Mouse (Mus musculus) olfactory bulb, adult 2 months (tissue): ENCODE data around the gene Coq3. TPM values are rescaled to one million over a fixed set of nuclear protein-coding genes. Genes with fewer than 3 reads are reported as not detected.

ENCODE experiments used
- H3K27ac ChIP-seq: fragments of 200-500 bp; 2 replicates; pipeline ENCODE4 v1.5.1; 2012; ENCODE audit warnings: low read depth, low read length; ENCODE audit not compliant: insufficient read depth
- H3K4me1 ChIP-seq: fragments of 200-500 bp; 2 replicates; pipeline ENCODE4 v1.6.1; 2012; ENCODE audit warnings: low read length; ENCODE audit not compliant: control insufficient read depth, insufficient read depth
- H3K4me3 ChIP-seq: fragments of 200-500 bp; 2 replicates; pipeline ENCODE4 v1.5.1; 2012; ENCODE audit warnings: mild to moderate bottlenecking, low read depth, low read length, moderate library complexity; ENCODE audit not compliant: insufficient read depth
- CTCF ChIP-seq: fragments of 200-500 bp; IDR thresholded peaks from 2 replicates; pipeline ENCODE4 v1.5.1; 2012; ENCODE audit warnings: low read depth, mild to moderate bottlenecking, low read length, moderate library complexity; ENCODE audit not compliant: insufficient read depth
- POLR2A ChIP-seq: fragments of 200-500 bp; IDR thresholded peaks from 2 replicates; pipeline ENCODE4 v1.6.1; 2012; ENCODE audit warnings: mild to moderate bottlenecking, low read depth, low read length, moderate library complexity; ENCODE audit not compliant: insufficient read depth
- WGBS: fragments of 180-500 bp; shearing (Covaris S2); methylation state at CpG from one replicate; pipeline ENCODE4 v1.1.7; 2018; 5-methylcytosine and 5-hydroxymethylcytosine counted together
- polyA plus RNA-seq: library from polyadenylated mRNA; stranded (reverse); fragments of >200 nt; gene quantifications from 2 replicates; pipeline ENCODE4 v1.2.4, GENCODE M21; 2012; ENCODE audit warnings: low replicate concordance; ENCODE audit not compliant: missing spikeins, insufficient read depth, insufficient read length

The Coq3 gene
- polyA plus RNA-seq, 1 experiment, result not detected

DNA sequence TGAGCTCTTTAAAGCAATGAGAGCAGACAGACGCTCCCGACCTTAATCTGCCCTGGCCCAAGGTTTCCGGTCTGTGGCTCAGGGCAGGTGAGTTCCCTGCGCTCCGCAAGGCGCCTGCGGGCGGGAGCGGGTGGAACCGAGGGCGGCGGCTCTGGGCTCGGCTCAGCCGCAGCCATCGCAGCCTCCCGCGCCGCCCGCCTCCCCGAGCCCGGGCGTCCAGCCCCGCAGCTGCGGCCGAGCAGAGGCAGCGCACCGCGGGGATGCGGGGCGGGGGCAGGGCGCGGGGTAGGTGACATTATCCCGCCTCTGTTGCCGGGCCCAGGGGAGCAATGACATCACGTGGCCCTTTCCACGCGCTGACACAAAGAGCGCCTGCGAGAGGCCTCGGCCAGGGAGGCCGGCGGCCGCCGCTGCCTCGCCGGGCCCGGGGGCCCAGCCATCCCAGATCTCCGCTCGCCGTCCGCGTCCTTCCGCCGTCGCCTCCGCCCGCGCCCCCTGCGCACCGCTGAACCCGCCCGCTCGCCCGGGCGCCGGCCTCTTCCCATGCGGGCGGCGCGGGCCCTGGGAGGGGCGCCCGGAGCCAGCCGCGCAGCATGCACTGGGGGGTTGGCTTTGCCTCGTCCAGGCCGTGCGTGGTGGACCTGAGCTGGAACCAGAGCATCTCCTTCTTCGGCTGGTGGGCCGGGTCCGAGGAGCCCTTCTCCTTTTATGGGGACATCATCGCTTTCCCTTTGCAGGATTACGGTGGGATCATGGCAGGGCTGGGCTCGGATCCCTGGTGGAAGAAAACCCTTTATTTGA is 51.7 kb downstream of the Coq3 start, which contains the start of gene Faxc:
TSS of gene Faxc (plus strand) at position 359 of the 801 bp plus-strand sequence.
- WGBS, result under 1% methylated on average over 83 of the region's 83 CpGs
- H3K4me1 ChIP-seq, result peaks cover 5% of the 10 kb centered on the region; the same call in 1 of the 2 replicates
- H3K27ac ChIP-seq, result peak within 1 kb of the TSS; percentile 76
- no peak for TF ChIP-seq CTCF
- TF ChIP-seq POLR2A, result peak; percentile 72; the same call in 1 of the 2 replicates
- peak within 1 kb of the TSS; percentile 77 for H3K4me3 ChIP-seq

DNA sequence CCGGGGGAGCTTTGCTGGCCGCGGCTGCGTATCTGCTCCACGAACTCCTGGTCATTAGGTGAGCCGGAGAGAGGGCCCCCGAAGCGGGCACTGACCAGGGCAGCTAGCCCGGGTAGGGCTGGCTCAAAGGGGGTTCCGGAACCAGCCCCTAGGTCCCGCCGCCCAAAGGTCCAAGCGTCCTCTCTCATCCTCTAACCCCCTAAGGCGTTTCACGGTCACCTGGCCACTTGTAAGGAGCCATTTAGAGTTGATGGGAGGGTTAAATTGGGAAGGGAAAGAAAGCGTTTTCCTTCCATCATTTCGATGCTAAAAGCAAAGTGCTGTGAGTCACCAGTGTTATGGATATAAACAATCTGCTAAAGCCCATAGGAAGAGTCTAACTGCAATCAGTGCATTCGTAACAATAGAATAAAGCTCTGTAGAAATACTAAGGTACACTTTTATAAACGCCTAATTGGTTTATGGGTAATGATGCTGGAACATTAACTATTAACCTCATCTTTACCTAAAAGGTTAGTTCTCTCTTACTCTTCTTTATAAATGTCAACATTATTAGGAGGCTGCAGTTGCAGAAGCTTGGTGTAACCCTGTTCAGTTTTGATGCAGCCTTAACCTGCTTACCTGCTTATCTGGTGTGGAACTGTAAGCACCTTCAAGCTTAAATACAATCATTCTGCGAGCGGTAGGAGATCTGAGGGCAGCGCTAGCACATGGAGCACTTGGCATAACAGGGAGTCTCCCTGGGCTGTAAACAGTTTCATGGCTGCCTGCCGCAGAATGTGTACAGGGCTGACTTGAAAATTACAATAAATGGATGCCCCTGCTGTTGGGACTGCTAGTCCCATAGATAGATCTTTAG is 52.5 kb downstream of the Coq3 start:
- H3K4me3 ChIP-seq, result peak overlapping the region; percentile 77
- peak overlapping the region; percentile 76 for H3K27ac ChIP-seq
- WGBS, result 4% methylated on average over 23 of the region's 23 CpGs
- TF ChIP-seq CTCF (no peak), POLR2A (no peak)
- H3K4me1 ChIP-seq, result peaks cover 5% of the 10 kb centered on the region; the same call in 1 of the 2 replicates

DNA sequence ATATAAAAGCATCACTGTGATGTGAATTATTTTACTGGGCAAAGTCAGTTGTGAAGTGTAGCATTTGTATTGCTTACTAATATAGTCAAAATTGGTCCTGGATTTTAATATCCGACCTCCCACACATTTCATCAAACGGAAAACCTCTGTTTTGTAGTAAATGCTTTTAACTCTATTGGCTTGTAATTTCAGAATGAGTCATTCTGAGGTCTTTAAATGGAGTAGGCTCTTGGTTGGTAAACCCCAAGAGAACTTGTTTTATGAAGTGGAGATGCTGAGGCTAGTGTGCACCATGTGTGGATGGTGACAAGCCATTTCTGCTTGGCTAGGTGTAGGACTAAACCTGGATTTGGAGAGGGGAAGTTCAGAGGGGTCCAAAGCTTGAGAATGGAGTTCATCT is 55.9 kb downstream of the Coq3 start:
- Histone ChIP-seq H3K27ac (no peak overlapping the region), H3K4me3 (no peak overlapping the region), H3K4me1 (peaks cover 5% of the 10 kb centered on the region; the same call in 1 of the 2 replicates)
- no peak for TF ChIP-seq POLR2A
- no peak for TF ChIP-seq CTCF
- 39% methylated on average over 2 of the region's 2 CpGs for WGBS

DNA sequence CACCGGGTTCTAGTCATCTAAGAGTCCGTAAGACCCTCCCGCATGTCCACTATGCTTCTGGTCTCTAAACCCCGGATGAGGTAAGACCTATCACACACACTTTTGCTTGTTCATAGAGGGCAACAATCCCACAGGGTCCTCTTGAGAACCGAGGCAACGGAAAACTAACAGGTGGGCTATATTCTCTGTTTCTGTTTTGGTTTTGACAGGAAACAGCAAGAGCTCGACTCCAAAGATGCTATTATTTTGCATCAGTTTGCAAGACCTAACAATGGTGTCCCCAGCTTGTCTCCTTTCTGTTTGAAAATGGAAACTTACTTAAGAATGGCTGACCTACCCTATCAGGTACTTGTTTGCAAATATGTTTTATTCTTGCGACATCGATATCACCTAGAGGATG is 57.0 kb downstream of the Coq3 start:
- WGBS, result 91% methylated on average over 9 of the region's 9 CpGs
- peaks cover 5% of the 10 kb centered on the region; the same call in 1 of the 2 replicates for H3K4me1 ChIP-seq
- no peak overlapping the region for H3K4me3 ChIP-seq
- H3K27ac ChIP-seq, result no peak overlapping the region
- no peak for TF ChIP-seq POLR2A
- TF ChIP-seq CTCF, result no peak

DNA sequence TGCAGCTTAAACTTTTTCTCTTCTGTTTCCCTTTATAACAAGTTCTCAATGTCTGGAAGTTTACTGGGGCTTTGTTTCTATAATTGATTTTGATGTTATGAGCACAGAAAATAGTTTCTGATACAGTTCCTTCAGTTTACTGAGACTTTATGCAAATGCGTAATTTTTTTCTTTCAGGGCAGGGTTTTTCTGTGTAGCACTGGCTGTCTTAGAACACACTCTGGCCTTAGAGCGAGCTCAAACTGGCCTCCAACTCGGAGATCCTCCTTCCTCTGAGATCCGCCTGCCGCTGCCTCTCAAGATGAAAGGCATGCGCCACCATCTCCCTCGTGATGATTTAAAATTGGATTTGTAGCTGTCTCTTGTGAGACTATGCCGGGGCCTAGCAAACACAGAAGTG is 58.4 kb downstream of the Coq3 start:
- H3K4me1 ChIP-seq, result peaks cover 5% of the 10 kb centered on the region; the same call in 1 of the 2 replicates
- TF ChIP-seq CTCF (no peak), POLR2A (no peak)
- WGBS, result 89% methylated on average over 8 of the region's 8 CpGs
- no peak overlapping the region for H3K27ac ChIP-seq
- H3K4me3 ChIP-seq, result no peak overlapping the region

DNA sequence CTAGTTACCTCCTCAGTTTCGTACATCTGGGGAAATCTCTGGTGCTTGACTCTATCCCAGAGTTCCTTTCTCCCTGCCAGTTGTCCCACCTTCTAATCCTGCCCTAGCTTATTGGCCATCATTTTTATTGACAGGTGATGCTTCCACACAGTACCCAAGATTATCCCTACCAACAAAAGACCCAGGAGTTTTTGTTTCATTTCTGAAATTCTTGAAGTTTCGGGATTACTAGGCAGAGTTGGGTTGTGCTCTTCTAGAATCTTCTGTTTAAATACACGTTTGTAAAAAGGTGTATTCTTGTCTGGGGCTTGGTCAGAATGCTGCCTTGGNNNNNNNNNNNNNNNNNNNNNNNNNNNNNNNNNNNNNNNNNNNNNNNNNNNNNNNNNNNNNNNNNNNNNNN is 65.2 kb downstream of the Coq3 start:
- TF ChIP-seq POLR2A, result no peak
- TF ChIP-seq CTCF, result no peak
- Histone ChIP-seq H3K4me1 (no peaks in the 10 kb centered on the region), H3K27ac (no peak overlapping the region), H3K4me3 (no peak overlapping the region)
- WGBS, result 88% methylated on average over 3 of the region's 3 CpGs

DNA sequence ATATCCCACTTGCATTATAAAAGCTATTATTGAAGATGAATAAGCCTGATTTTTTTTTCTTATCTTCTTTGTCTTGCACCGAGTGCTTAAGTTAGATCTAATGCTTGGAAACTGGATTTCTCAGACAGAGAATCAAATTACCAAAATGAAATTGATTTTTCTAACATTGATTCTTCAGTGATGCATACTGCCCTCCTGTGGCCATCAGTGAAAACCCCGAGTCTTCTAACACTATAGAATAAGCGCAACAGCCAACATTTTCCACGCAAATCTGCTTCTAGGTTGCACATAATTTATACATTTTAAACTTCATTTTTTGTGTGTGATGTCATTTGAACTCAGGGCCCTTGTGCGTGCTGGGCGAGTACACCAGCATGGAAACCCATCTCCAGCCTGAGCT is 72.0 kb downstream of the Coq3 start:
- Histone ChIP-seq H3K4me1 (peaks cover 2% of the 10 kb centered on the region; the same call in 1 of the 2 replicates), H3K27ac (no peak overlapping the region), H3K4me3 (no peak overlapping the region)
- 31% methylated on average over 6 of the region's 6 CpGs for WGBS
- TF ChIP-seq CTCF (no peak), POLR2A (no peak)

DNA sequence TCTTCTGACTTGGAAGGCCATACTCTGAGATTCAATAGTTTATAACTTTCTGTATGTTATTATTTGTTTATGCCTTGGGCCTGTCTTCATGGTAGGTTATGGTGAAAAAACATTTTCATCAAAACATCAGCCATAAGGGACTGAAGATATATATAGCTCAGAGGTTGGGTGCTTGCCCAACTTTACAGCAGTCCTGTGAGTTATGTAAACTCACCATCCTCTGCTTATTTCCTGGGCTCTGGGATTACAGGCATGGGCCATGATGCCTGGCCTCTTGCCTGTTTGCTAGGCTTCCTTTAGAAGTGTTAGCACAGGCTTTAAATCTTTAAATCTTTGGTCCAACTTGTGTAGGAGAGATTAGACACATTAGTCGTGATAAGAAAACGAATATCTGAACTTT is 72.8 kb downstream of the Coq3 start:
- WGBS, result 79% methylated on average over 2 of the region's 2 CpGs
- TF ChIP-seq CTCF (no peak), POLR2A (no peak)
- Histone ChIP-seq H3K4me1 (peaks cover 2% of the 10 kb centered on the region; the same call in 1 of the 2 replicates), H3K4me3 (no peak overlapping the region), H3K27ac (no peak overlapping the region)
